Mouse (Mus musculus) duodenum, adult 2 months (tissue): ENCODE measurements around the gene Gm4952. TPM values are rescaled to one million over a fixed set of nuclear protein-coding genes. Genes with fewer than 3 reads are reported as not detected.

Source experiments
- polyA plus RNA-seq: library from polyadenylated mRNA; depleted of rRNA; stranded (reverse); fragments of >200 nt; gene quantifications from 2 replicates; pipeline ENCODE4 v1.2.3, GENCODE M21; 2012; ENCODE audit warnings: low replicate concordance; rRNA removed

The Gm4952 gene
- 0.05 TPM in 1 of 2 replicates, not detected in the other for polyA plus RNA-seq

GRCm38 (mm10) chr19:12599674-12600073 is at the start of gene Gm4952:
Gene Gm4952, plus strand, starts transcription at chr19:12599974.

GRCm38 (mm10) chr19:12633176-12633575 is 33.4 kb downstream of the Gm4952 start, which contains the start of gene Glyat:
Gene Glyat, plus strand, starts transcription at chr19:12633308.

GRCm38 (mm10) chr19:12670139-12670538 is 70.4 kb downstream of the Gm4952 start, which contains the start of gene Olfr1442:
Gene Olfr1442, plus strand, starts transcription at chr19:12670439.

GRCm38 (mm10) chr19:12677812-12678211 is 78.0 kb downstream of the Gm4952 start, which contains the start of gene Olfr1443:
Gene Olfr1443, plus strand, starts transcription at chr19:12678112.

Other genes with a start within 250 kb of the Gm4952 start
- gene Olfr1440, start 212.7 kb upstream of the Gm4952 start, polyA plus RNA-seq, result not detected in 2 replicates
- not detected in 2 replicates for gene Olfr1441, start 182.5 kb upstream of the Gm4952 start, polyA plus RNA-seq
- gene Pfpl, start 172.1 kb upstream of the Gm4952 start, polyA plus RNA-seq, result not detected in 2 replicates
- gene Mpeg1, start 139.2 kb upstream of the Gm4952 start, polyA plus RNA-seq, result 1.3 and 1.4 TPM in 2 replicates
- gene Dtx4, start 98.5 kb upstream of the Gm4952 start, polyA plus RNA-seq, result 7.4 and 9.3 TPM in 2 replicates
- gene Fam111a, start 54.2 kb upstream of the Gm4952 start, polyA plus RNA-seq, result 0.14 and 0.39 TPM in 2 replicates
- not detected in 2 replicates for gene Glyat, start 33.3 kb downstream of the Gm4952 start, polyA plus RNA-seq
- not detected in 2 replicates for gene Olfr1442, start 70.5 kb downstream of the Gm4952 start, polyA plus RNA-seq
- not detected in 2 replicates for gene Olfr1443, start 78.1 kb downstream of the Gm4952 start, polyA plus RNA-seq
- not detected in 2 replicates for gene Keg1, start 95.8 kb downstream of the Gm4952 start, polyA plus RNA-seq
- 0.25 TPM in 1 of 2 replicates, not detected in the other for gene Cntf, start 165.7 kb downstream of the Gm4952 start, polyA plus RNA-seq
- gene Zfp91, start 196.2 kb downstream of the Gm4952 start, polyA plus RNA-seq, result 4.9 and 5.7 TPM in 2 replicates
- 1.9 and 2.6 TPM in 2 replicates for gene Lpxn, start 196.2 kb downstream of the Gm4952 start, polyA plus RNA-seq
- not detected in 2 replicates for gene Gm5244, start 246.7 kb downstream of the Gm4952 start, polyA plus RNA-seq